Mouse (Mus musculus) embryonic facial prominence, embryonic 12.5 days (tissue): Measurements from ENCODE around the gene Mcu. TPM values are rescaled to one million over a fixed set of nuclear protein-coding genes. Genes with fewer than 3 reads are reported as not detected.

Source experiments
- ATAC-seq: fragments of 200-750 bp; cut with Nextera tagmentation; 2 replicates; pipeline ENCODE4 v1.8.0; 2017; ENCODE audit not compliant: insufficient number of reproducible peaks, insufficient read depth, low FRiP score, low TSS enrichment
- H3K27ac ChIP-seq: fragments of 300-500 bp; sonication (generic); 2 replicates; pipeline ENCODE4 v1.5.1; 2016; ENCODE audit warnings: mild to moderate bottlenecking
- H3K27me3 ChIP-seq: fragments of 300-500 bp; sonication (generic); 2 replicates; pipeline ENCODE4 v1.6.1; 2016; ENCODE audit warnings: mild to moderate bottlenecking, moderate library complexity
- H3K36me3 ChIP-seq: fragments of 300-500 bp; sonication (generic); 2 replicates; pipeline ENCODE4 v1.6.1; 2016; ENCODE audit warnings: mild to moderate bottlenecking
- H3K4me1 ChIP-seq: fragments of 300-500 bp; sonication (generic); 2 replicates; pipeline ENCODE4 v1.6.1; 2016
- H3K4me2 ChIP-seq: fragments of 300-500 bp; sonication (generic); replicated peaks from 2 replicates; pipeline ENCODE4 v1.6.1; 2016; ENCODE audit warnings: mild to moderate bottlenecking, moderate library complexity
- H3K4me3 ChIP-seq: fragments of 300-500 bp; sonication (generic); 2 replicates; pipeline ENCODE4 v1.5.1; 2016; ENCODE audit warnings: mild to moderate bottlenecking
- H3K9ac ChIP-seq: fragments of 300-500 bp; sonication (generic); 2 replicates; pipeline ENCODE4 v1.6.1; 2016; ENCODE audit warnings: mild to moderate bottlenecking, moderate library complexity
- H3K9me3 ChIP-seq: fragments of 300-500 bp; sonication (generic); 2 replicates; pipeline ENCODE4 v1.6.1; 2016; ENCODE audit warnings: mild to moderate bottlenecking, moderate library complexity
- WGBS: fragments of 180-500 bp; shearing (Covaris S2); methylation state at CpG from one replicate; pipeline ENCODE4 v1.1.7; 2016; 5-methylcytosine and 5-hydroxymethylcytosine counted together
- polyA plus RNA-seq: library from polyadenylated mRNA; unstranded; fragments of >200 nt; fragmentation: Nextera tagmentation; extraction: Ambion mirVana; gene quantifications from 2 replicates; pipeline ENCODE4 v1.2.1, GENCODE M21; 2016

Gene Mcu
- polyA plus RNA-seq, 1 experiment from 2014 or later = 32.8 TPM

DNA sequence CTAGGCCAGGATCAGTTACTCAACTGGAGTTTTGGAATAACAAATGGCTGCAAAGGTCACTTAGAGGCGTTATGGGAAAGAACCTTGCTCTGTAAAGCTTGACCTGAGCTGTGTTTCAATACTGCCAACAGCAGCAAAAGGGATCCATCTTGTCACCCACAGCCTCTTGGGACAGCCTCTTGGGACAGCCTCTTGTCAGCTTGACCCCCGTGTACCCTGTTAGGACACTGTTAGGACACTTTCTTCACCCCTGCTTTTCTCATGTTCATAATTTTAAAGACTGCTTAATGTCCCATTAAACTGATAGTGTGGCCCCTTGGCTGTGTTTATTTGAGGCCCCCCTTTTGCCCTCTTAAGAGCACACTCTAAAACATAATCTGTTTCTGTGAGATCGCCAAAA, 192.0 kb downstream of the Mcu start:
- Histone ChIP-seq H3K4me1 (no peaks in the 10 kb centered on the region), H3K9me3 (no peaks in the 10 kb centered on the region), H3K4me2 (no peak overlapping the region), H3K9ac (no peak overlapping the region), H3K27ac (no peak overlapping the region), H3K36me3 (no peaks in the 10 kb centered on the region), H3K27me3 (no peaks in the 10 kb centered on the region), H3K4me3 (no peak overlapping the region)
- ATAC-seq = no peak
- WGBS = 81% methylated on average over 3 of the region's 3 CpGs

DNA sequence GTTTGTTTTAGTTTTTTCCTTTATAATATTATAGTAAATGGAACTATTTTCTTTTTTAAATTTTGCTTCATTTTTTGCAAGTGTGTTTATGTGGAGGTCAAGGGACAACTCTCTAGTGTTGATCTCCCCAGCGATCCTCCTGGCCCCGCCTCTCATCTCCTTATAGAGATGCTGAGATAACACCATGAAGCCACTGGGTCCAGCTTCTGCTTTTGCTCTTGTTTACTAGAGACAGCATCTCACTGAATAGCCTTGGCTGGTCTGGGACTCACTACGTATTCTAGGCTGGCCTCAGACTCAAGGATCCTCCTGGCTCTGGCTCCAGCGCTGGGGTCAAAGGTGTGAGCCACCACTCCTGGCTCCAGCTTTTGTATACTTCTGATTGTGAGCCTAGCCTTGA, 197.0 kb downstream of the Mcu start:
- H3K27ac ChIP-seq = no peak overlapping the region
- H3K4me3 ChIP-seq = no peak overlapping the region
- no peaks in the 10 kb centered on the region for H3K36me3 ChIP-seq
- no peak overlapping the region for H3K9ac ChIP-seq
- H3K27me3 ChIP-seq = no peaks in the 10 kb centered on the region
- ATAC-seq = no peak
- 86% methylated on average over 4 of the region's 4 CpGs for WGBS
- no peaks in the 10 kb centered on the region for H3K9me3 ChIP-seq
- H3K4me1 ChIP-seq = no peaks in the 10 kb centered on the region
- no peak overlapping the region for H3K4me2 ChIP-seq

DNA sequence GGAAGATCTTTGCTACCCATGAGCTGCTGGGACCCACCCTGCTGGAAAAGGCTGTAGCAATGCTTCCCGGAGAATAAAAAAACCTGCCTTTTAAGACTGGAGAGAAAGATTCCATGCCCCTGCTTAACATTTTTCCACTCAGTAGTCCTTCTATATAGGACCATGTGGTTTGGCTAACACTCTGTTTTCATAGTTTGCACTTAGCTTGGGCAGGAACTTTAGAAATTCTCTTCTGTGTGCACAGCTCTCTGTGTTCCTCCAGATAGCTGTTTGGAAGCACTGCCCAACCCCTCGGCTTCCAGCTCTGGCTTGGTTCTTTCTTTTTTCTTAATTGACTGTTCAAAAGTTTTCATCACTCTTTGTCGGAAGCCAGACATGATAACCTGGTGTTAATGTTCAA, 199.9 kb downstream of the Mcu start:
- no peak for ATAC-seq
- Histone ChIP-seq H3K9me3 (no peaks in the 10 kb centered on the region), H3K4me1 (no peaks in the 10 kb centered on the region), H3K9ac (no peak overlapping the region), H3K27ac (no peak overlapping the region), H3K4me2 (no peak overlapping the region), H3K36me3 (no peaks in the 10 kb centered on the region), H3K4me3 (no peak overlapping the region), H3K27me3 (no peaks in the 10 kb centered on the region)
- WGBS = 86% methylated on average over 3 of the region's 3 CpGs

DNA sequence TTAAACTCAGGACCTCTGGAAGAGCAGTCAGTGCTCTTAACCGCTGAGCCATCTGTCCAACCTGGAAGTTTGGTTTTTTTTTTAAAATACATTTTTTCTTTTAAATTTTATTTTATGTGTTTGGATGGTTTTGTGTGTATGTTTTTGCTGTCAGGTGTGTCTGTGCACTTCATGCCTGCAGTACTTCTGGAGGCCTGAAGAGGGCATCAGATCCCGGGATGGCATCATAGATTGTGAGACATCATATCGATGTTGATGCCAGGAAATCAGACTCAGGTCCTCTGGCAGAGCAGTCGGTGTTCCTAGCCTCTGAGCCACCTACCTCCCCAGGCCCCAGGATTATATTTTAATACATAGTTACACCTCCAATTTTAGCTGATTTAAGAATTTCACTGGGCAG, 202.8 kb downstream of the Mcu start:
- H3K27ac ChIP-seq = no peak overlapping the region
- no peak overlapping the region for H3K9ac ChIP-seq
- no peak overlapping the region for H3K4me2 ChIP-seq
- H3K9me3 ChIP-seq = no peaks in the 10 kb centered on the region
- H3K4me1 ChIP-seq = 0 out of 2 replicates have a peak, but pooled peaks cover 2% of the 10 kb centered on the region
- no peaks in the 10 kb centered on the region for H3K27me3 ChIP-seq
- H3K36me3 ChIP-seq = no peaks in the 10 kb centered on the region
- whole genome bisulfite sequencing = 94% methylated on average over 4 of the region's 4 CpGs
- ATAC-seq = no peak
- H3K4me3 ChIP-seq = no peak overlapping the region

DNA sequence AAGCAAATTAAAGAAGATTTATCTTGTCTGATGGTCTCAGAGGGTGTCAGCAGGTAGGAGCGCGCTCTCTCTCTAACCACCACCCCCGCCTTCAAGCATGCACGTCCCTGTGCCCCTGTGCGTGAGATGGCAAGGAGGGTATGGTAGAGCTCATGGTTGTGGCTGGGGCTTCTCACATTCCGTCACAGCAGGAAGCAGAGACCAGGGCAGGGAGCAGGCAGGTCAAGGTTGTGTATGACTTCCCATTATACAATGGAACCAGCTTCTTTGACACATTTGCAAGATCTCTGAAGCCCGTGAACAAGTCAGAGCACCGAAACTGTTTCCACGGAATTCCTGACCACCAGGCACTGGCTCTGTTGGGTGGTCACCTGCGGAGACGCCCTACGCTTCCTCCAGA, 206.2 kb downstream of the Mcu start:
- no peaks in the 10 kb centered on the region for H3K9me3 ChIP-seq
- ATAC-seq = no peak
- WGBS = 75% methylated on average over 12 of the region's 12 CpGs
- H3K36me3 ChIP-seq = no peaks in the 10 kb centered on the region
- no peak overlapping the region for H3K4me2 ChIP-seq
- no peak overlapping the region for H3K4me3 ChIP-seq
- no peak overlapping the region for H3K27ac ChIP-seq
- H3K4me1 ChIP-seq = 0 out of 2 replicates have a peak, but pooled peaks cover 4% of the 10 kb centered on the region
- no peak overlapping the region for H3K9ac ChIP-seq
- H3K27me3 ChIP-seq = no peaks in the 10 kb centered on the region

DNA sequence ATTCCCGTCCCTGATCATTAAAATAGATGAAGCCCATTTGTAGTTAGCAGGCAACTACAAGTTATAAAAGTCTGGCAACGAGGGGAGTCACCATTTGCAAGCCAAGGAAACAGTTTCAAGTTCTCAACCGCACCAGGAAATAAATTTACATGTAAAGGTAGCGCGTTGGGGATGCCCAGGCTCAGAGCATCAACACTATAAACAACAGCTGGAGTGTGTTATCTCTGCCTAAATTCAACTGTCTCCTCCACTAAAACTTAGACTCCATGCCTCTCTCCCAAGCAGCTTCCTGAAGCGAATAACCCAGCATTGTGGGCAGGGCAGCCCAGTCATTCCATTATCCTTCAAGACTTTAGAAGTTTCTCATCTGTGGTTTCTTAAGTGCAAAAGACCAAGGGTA, 208.0 kb downstream of the Mcu start:
- no peak overlapping the region for H3K9ac ChIP-seq
- no peak overlapping the region for H3K27ac ChIP-seq
- 0 out of 2 replicates have a peak, but pooled peaks cover 9% of the 10 kb centered on the region for H3K4me1 ChIP-seq
- ATAC-seq = no peak
- 62% methylated on average over 6 of the region's 6 CpGs for whole genome bisulfite sequencing
- no peak overlapping the region for H3K4me3 ChIP-seq
- H3K4me2 ChIP-seq = no peak overlapping the region
- H3K27me3 ChIP-seq = no peaks in the 10 kb centered on the region
- H3K36me3 ChIP-seq = no peaks in the 10 kb centered on the region
- H3K9me3 ChIP-seq = no peaks in the 10 kb centered on the region

DNA sequence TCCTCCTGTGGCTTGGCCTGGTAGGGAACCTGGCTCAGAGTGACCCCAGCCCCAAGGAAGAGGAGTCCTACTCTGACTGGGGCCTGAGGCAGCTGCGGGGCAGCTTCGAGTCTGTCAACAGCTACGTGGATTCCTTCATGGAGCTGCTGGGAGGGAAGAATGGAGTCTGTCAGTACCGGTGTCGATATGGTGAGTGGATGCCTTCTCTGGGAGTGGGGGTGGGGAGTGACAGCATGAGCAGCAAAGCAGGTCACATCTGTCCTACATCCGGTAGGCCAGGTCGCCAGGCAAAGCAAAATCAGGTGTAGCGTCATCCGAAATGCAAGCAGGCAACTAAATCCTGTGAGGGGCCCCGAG, 212.7 kb downstream of the Mcu start:
- H3K9me3 ChIP-seq = no peaks in the 10 kb centered on the region
- H3K27me3 ChIP-seq = no peaks in the 10 kb centered on the region
- H3K36me3 ChIP-seq = no peaks in the 10 kb centered on the region
- no peak overlapping the region for H3K4me3 ChIP-seq
- ATAC-seq = no peak
- H3K4me1 ChIP-seq = 0 out of 2 replicates have a peak, but pooled peaks cover 9% of the 10 kb centered on the region
- H3K27ac ChIP-seq = no peak overlapping the region
- 61% methylated on average over 10 of the region's 10 CpGs for WGBS
- H3K4me2 ChIP-seq = no peak overlapping the region
- no peak overlapping the region for H3K9ac ChIP-seq

DNA sequence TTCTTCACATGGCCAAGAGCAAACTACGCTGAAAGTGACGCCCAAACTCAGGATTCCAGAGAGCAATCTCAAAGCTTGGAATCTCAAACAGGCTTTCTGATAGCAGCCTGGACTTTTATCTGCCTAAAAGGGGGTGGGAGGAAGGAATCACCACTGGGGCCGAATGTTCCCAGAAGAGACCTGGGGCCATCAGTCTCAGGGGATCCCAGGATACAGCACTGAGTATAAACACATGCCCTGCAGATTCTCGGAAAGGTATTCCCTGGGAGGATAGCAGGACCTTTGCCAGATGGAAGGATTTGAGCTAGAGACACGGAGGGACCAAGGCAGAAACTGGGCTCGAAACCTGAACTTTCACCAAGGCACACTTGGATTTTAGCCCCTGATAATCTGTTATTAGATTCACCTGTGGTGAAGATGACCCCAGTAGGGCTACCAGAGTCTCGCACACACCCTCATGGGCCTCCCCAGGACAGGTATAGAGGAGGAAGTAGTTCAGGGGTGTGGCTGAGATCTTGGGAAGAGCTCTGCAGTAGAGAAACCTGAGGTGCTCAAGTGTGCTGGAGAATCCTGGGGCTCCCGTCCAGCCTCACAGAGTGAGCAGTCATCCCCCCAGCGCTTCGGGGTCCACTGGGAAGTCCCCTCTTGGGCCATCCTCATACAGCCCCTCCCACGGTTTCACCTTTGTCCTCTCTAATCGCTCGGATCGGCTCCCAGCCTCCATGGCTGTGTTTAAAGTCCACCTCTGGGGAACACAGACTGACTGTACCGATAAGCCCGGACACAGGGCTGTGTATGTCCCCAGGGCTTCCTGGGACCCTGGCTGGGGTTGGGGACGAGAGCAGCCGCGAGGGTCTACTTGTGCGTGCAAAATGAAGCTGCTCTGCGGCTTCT, 213.3 kb downstream of the Mcu start, which contains the start of gene Pla2g12b:
TSS of gene Pla2g12b (plus strand) at position 762 of the 894 bp plus-strand sequence.
- Histone ChIP-seq H3K36me3 (no peaks in the 10 kb centered on the region), H3K27me3 (no peaks in the 10 kb centered on the region), H3K27ac (no peak within 1 kb of the TSS), H3K4me3 (no peak within 1 kb of the TSS), H3K9ac (no peak within 1 kb of the TSS), H3K9me3 (no peaks in the 10 kb centered on the region), H3K4me2 (no peak within 1 kb of the TSS), H3K4me1 (0 out of 2 replicates have a peak, but pooled peaks cover 6% of the 10 kb centered on the region)
- ATAC-seq = no peak
- 61% methylated on average over 21 of the region's 21 CpGs for WGBS

Other genes starting within 250 kb of the Mcu start
- 4.1 and 4.3 TPM in 2 replicates for gene Gm10273, start 221.1 kb downstream of the Mcu start, polyA plus RNA-seq
- gene Pla2g12b, start 213.0 kb downstream of the Mcu start, polyA plus RNA-seq = not detected in 2 replicates
- gene Oit3, start 174.9 kb downstream of the Mcu start, polyA plus RNA-seq = 0.69 and 0.79 TPM in 2 replicates
- not detected in 2 replicates for gene Gm10322, start 629 bp downstream of the Mcu start, polyA plus RNA-seq
- 77.3 and 79.9 TPM in 2 replicates for gene Micu1, start 85.8 kb upstream of the Mcu start, polyA plus RNA-seq